Mouse (Mus musculus) heart, adult 2 months (tissue): ENCODE measurements around the gene Tgif1.

Experiments used
- CTCF ChIP-seq: fragments of 200-600 bp; IDR thresholded peaks from 2 replicates; pipeline ENCODE4 v1.8.1; 2022; ENCODE audit warnings: antibody characterized with exemption, mild to moderate bottlenecking, moderate library complexity
- EP300 ChIP-seq: fragments of 200-500 bp; IDR thresholded peaks from 2 replicates; pipeline ENCODE4 v1.6.1; 2011; ENCODE audit warnings: low read depth, low read length, control low read depth; ENCODE audit not compliant: insufficient read depth

GRCm38 (mm10) chr17:70866029-70866428 lies 12.7 kb upstream of the Tgif1 start:
- no peak for TF ChIP-seq EP300
- TF ChIP-seq CTCF, result no peak
